Mouse (Mus musculus): Measurements from ENCODE around the gene Rin2.
"Not testable (repeated sequence)": the region's sequence is repeated elsewhere in the genome, so short reads cannot be mapped to it uniquely, and the experiment has no call there.

Gene Rin2

DNA sequence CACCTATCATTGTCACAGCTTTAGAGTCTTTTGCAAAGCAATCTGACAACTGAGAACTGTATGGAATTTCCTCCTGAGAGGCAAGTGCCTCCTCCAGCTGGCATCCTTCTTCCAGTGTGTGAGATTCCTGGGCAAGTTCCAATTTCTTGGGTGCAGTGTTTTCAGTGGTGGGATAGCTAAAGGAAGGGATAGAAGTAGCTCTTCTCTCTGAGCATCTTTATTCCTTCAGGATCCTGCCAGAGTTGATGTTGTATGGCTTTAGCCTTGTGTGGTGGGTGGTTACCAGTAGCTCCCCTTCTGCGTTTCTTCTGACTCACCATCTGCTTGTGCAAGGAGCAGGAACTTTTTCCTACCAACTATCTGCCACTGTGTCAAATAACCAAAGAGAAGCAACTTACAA is 9.1 kb downstream of the Rin2 start:
- no peak for DNase-seq (ENCODE audit: low spot score)

DNA sequence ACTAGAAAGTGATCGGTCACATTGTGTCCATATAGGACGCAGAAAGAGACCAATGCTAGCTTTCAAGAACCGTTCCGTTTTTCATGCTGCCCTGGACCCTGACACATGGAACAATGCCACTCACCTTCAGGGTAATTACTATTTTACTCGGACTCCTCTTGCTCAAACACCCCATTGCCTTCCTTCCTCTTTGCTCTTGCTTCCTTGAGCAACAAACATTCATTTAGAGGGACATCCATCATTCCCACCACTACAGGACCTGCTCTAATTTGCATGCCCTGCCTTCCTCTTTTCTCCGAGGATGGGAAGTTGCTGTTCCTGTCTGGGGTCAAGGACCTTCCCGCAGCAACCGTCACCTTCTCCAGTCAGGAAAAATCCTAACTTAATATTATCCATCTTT is 9.9 kb downstream of the Rin2 start:
- DNase-seq (ENCODE audit: low spot score): no peak

DNA sequence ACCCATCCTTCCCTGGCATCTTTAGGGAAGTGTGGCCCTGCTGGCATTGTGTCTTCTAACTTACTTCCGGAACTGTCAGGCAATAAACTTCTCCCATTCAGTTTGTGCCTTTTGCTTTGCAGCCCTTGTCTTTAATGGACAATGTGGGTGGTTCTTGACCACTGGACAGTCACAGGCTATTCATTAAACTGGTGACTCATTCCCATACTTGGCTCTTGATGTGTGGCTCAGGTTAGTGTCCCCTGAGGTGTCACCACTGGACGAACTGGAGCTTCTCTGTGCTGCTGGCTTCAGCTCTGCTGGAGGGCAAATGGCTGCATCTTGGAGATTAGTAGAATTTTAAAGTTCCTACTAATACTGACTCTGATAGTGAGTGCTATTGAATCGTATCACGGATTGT is 11.0 kb downstream of the Rin2 start:
- DNase-seq (ENCODE audit: low spot score): no peak

DNA sequence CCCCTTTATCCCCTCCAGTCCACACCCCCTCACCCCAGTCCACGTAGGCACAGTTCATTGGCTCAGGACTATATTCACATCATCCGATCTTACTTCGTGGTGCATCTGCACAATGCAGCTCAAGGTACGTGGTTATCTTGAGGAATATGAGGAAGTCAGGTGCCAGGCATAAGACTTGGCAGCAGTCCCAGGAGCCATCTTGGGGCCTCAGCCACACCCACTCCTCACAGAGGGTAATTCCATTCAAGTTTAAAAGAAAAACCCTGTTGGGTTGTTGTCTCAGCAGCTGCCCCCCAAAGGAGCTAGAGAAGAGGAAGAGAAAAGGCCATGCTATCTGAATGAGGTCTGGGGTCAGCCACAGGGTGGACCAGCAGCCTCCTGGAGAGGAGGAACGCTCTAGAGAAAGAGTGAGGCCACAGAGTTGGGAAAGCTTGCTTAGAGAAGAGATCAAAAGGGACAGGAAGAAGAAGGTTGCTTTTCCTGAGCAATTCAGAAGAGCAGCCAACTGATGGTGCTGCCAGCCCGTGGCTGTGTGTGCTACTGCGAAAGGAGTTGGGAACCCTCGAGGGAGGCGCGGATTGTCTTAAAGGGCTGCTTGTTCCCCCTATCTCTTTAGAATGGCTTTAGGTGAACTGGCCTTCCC is 16.5 kb downstream of the Rin2 start:
- no peak for DNase-seq (ENCODE audit: low spot score)

DNA sequence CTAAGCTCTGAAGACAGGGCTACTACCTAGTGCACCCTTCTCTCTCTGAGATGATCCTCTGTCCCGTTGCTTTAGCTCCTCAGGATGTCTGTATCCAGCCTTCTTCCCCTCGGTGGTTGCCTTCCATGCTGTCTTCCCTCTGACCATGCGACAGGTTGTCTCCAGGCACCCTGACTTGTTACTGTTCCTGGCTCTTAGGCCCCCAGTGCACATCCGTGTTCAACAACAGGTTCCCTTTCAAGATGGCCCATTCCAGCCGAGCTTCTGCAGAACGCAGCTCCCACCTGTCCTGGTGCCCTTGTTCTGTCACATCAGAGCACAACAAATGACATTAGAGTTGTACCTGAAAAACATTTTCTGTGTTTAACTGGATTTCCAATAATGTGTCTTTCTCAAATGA is 22.1 kb downstream of the Rin2 start:
- no peak for DNase-seq (ENCODE audit: low spot score)

DNA sequence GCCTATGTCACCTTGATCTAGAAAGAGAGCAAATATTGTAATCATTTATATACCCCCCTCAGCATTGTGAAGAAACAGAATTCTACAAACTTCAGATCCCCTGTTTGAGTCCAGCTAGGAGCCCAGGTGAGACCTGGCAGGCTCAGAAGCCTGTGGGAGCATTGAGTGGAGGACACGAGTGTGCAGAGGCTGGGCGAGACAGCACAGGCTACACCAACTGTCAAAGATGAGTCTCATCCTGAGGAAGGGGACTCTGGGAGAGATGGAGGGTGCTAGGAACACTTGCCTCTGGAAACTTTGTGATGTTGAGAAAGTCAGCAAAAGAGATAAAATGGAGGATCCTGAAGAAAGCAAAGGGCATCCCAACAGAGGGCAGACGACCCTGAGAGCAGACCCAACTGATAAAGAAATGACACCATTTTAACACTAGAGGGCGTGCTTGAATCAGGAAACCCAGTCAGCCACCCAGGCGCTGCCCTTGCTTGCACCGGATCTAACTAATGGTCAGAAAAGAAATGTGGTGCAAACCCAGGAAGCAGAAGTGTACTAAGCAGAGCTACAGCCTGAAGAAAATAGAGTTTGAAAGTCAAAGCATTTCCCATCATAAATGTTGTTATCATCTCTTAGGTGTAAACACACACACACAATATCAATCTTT is 24.5 kb downstream of the Rin2 start:
- DNase-seq (ENCODE audit: low spot score): peak; percentile 45

DNA sequence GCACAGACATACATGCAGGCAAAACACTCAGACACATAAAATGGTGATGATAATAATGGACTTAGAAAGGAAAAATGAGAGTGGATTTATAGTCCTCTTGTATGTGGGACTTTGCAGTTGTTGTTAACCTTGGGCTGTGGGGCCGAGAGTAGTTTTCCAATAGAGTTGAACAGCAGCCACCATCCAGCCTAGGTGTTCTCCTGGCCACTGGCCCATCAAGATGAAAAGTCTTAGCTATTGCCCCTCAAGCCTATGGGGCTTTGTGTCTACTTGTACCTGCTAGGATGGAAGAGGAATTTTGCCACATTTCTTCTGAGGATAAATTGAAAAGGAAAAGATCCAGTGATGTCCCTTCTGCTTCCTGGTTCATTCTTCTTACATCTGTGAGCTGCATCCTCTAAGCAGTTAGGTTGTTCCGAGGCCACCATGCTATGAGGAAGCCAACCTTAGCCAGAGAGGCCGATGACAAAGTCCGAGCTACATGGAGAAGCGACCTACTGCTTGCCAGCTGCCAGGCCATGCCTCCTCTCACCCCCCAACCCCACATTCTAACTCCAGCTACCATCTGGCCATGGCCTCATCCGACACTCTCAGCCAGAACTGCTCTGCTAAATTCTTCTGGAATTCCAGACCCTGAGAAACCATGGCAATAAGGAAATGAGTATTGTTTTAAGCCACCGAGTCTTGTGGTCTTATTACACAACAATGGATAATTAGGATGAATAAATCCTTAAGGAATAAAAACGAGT is 25.4 kb downstream of the Rin2 start:
- DNase-seq (ENCODE audit: low spot score): no peak

DNA sequence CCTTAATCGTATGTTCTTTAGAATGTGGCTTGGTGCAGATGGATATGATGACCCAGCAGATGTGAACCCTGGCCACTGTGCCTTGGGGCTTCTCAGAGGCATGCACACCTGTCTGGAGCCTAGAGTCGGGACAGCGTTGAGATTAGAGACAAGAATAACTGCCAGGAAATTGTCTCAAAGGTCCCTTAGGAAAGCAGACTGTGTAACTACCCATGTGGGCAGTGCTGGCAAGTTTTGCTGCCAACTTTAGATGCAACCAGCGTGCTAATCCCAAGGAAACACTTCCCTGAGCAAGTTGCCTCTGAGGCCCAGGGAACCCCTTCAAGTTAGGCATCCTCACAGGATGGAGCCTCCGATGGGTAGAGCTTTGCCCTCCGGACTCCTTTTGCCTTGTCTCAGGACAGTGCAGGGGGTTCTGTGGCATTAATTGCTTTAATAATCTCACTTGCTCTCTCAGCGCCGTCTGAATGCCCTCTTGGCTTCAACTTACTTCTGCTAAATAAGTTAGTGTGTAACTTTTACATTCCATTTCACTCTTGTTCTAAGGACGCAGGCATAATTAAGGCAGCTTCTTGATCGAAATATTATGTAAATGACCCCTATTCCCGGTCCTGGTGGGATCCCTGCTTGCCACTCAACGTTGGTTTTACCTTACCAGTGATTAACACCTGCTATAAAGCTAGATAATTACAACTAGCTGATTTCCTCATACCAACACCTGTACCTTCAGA is 26.8 kb downstream of the Rin2 start:
- DNase-seq (ENCODE audit: low spot score): no peak

DNA sequence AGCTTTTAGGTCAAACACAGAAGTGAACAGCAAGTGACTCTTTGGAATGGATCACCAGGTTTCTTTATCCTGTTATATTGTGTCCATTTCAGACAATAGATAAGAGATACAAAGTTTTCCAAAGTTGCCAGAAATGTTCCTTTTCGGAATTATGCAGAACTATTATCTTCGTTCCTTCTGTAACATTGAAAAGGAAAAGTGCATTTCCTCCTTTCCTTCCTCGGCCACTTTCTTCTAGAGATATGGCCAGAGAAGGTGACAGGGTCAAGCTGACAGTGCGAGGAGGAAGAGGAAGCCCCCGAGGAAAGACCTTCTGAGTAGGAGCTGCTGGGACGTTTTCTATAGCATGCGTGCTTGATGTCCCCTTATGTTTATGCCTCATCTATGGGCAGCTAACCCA is 29.7 kb downstream of the Rin2 start:
- no peak for DNase-seq (ENCODE audit: low spot score)

DNA sequence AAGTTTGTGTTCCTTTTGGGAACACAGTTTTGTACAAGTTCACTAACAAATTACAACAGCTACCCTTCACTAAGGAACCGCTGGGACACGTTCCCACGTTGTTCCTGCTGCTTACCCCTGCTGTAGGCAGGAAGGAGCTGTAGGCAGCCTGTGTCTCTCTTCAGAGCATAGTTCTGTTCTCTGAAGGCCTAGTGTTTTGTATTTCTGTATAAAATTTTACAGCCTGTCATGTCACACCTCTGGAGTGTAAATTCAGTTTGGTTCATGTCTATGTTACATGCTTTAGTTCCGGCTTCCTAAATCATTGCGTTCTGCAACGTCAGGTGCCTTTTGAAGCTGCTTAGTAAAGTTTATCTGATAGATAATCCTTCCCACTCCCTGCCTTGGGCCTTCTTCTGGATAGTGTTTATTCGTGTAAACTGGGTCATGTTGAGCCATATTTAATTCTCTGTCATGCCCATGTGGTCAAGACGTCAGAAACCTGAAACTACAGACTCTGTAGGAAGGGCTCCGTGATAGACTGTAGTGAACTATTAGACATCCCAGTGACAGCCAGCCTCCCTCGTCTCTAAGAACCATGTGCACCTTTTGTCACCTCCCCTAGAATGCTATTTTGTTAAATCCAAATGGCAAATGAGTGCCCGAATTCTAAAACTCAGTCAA is 34.8 kb downstream of the Rin2 start:
- DNase-seq (ENCODE audit: low spot score): no peak

DNA sequence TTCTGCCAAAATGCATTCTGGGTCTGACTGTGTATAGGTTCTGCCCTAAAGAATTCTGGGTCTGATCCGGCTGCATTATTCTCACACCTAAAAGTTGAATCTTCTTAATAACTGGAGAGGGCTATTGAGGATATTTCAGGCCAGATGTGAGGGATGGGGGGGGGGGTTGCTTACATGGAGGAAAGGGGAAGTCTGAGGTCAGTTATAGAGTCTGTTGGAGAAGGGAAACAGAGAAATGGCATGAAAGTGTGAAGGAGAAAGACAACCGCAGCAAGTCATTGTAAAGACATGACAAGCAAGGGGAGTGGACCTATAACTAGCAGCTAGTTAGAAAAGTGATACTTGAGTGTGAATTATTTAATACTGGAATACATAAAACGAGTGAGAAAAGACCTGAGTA is 36.5 kb downstream of the Rin2 start:
- DNase-seq (ENCODE audit: low spot score): no peak

DNA sequence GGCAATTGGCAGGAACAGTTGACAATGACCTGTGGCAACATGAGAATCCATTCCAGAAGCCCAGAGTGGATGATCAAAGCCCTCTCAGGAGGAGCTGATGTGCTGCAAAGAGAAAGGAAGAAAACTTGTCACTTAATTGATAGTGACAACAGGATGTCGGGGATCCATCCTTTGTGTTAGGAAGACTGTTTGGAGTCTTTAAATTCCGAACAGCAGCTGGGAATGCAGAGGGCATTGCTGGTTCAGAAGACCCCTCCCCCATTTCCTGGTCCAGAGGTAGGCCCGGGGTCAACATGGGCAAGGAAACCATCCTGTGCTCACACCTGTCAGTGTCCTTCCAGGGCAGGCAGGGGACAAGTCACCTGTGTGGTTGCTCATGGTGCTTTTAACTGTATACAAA is 37.0 kb downstream of the Rin2 start:
- no peak for DNase-seq (ENCODE audit: low spot score)

DNA sequence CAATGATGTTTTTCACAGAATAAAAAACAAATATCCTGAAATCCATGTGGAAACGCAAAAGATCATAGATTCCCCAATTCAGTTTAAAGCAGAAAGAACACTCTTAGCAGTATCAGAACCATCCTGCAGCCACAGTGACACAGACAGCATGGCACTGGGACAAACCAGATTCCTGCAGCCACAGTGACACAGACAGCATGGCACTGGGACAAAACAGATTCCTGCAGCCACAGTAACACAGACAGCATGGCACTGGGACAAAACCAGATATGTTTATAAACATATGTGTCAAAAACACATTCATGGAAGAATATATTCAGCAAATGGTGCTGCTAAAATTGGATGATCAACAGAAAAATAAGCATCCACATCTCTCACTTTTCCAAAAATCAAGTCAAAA is 42.5 kb downstream of the Rin2 start:
- DNase-seq (ENCODE audit: low spot score): no peak

DNA sequence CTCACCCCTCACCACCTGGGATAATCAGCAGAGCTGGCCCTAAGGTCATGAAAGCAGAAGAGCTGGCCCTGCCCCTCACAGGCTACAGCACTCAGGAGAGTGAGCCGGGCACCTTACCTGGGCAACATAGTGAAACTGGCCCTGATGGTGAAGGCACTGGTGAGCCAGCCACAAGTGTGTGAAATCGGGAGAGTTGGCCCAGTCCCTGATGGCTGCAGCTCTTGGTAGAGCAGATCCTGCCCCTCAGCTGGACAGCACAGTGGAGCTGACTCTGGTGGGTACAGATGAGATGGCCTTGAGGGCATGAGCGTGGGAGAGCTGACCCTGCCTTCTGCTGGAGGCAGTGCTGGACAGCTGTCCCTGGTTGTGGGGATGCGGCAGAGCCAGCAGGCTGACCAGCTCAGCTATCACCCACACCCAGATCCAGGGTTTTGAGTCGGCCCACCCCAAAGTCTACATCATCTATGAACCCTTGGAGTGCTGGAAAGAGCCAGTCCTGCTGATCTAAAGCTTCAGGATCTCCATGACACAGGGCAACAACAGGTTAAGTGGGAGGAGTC is 43.7 kb downstream of the Rin2 start:
- no peak for DNase-seq (ENCODE audit: low spot score)

DNA sequence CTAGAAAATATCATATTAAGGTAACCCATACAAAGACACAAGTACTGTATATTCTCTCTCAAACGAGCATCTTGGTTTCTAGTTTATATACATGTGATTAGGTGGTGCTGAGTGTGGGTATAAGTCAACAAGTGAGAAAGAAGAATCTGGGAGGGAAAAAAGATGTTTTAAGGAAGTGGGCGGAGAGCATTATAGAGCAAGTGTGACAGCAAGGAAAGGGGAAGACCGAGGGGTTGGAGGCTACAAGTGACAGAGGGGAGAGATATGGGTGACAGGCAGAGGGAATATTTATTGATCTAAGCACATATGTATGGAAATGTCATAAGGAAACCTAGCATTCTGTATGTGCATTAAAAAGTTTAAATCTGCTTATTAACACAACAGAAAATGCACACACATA is 45.1 kb downstream of the Rin2 start:
- DNase-seq (ENCODE audit: low spot score): no peak

DNA sequence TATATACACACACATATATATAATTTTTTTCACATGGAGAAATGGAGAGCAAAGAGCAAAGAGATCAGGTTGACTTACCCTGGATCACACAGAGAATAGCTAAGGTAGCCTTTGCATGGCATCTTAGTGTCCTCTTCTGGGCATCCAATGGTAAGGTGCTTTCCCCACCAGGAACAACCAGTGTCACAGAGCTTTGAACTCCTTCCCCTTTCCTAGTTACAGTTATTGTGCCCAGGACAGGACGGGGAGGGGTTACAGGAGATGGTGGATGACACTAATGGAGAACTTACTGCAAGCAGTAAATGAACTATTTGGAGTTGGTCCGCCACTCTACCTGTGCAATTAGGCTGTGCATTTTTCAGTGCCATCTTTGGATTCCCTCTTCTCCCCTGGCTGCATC is 45.7 kb downstream of the Rin2 start:
- DNase-seq (ENCODE audit: low spot score): no peak

DNA sequence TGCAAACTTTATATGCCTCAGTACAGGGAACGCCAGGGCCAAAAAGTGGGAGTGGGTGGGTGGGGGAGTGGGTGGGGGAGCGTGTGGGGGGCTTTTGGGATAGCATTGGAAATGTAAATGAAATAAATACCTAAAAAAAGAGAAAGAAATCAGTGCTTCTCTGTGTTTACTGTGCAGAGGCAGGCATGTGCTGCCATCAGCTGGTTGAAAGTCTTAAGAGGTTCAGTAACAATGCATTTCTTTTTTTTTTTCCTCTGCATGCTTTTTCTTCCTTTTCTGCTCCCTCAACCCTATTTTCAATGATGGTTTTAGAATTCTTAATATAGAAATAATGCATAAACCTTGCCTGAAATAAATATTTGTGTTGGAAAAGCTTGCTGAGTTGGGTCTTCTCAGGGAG is 47.3 kb downstream of the Rin2 start:
- not testable (repeated sequence) for DNase-seq (ENCODE audit: low spot score)

DNA sequence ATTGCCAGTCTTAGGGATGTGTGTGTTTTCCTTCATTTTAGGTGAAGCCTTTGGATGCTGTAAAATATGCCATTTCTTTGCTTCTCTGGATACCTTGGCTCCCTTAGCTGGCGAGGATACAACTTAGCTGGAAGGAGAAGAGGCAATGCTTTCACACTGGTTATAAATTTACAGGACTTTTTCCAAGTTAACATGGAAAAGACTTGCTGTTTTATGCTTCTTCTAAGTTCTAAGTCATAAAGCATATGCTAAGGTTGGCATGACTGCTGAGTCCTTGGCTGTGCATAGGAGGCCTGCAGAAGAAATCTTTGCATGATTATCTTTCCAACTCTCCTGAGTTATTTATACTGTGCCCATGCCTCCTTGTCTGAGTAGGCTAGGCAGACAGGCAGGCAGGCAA is 49.3 kb downstream of the Rin2 start:
- DNase-seq (ENCODE audit: low spot score): no peak

DNA sequence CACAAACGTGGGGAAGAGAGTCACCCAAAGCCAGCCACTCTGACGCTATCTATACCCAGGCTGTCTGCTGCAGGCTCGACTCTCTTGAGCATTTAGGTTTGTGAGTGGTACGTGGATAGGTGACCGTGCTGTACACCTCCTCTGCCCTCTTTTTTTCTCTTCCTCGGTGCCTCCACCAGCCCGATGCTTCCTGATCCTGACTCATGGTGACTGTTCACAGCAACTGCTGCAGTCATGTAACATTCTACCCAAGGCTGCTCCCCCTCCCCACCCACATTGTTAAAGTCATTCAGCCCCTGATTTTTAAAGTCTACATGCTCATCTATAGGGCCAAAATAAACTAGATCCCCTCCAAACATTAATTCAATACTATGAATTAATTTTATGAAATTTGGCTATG is 54.4 kb downstream of the Rin2 start:
- no peak for DNase-seq (ENCODE audit: low spot score)

DNA sequence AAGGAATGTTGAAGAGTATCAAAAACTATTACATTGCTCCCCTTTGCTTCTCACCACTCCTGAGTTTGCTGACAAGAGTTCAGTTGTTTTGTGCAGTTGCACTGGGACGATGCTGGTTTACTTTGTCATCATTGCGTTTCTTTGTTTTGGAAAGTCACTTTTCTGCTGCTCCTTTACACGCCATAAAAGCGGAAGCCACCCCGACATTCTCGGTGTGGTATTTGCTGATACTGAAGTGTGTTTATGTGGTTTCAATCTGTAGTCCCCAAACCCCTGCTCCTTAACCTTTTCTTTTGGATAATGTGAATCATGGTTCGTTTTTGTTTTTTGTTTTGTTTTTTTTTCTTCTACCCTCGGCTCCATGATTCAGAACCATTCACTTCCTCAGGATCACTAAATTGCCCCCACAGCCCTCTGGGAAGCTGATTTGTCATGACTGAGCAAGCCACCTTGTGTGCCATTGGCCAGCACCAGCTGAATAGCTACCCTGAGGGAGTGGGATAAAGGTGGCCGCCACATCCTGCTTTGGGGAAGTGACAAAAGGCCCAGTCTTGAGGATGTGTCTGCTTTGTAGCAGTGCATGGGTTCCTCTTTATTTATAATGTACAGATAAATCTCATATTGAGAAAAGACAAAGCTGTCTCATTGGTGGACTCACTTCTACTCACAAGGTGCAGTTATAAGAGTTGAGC is 55.3 kb downstream of the Rin2 start:
- DNase-seq (ENCODE audit: low spot score): no peak

DNA sequence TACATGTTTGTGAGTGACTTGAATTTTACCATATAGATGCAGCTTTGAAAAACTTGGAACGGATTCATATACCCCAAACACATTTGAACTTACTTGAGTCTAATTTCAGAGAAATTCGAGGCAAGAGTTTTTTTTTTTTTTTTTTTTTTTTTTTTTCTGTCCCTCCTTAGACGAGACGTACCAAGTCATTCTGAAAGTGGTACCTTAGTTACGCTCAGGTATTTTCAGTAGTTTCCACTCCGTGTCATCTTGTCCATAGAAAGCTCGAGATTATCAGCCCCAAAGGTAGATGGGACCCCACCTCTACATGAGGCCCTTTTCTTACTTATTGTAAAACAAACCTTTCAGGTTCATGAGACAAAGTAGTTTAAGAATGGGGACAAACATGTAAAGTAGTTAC is 55.9 kb downstream of the Rin2 start:
- no peak for DNase-seq (ENCODE audit: low spot score)
